Mouse (Mus musculus) spleen, adult 2 months (tissue): ENCODE measurements around the gene Isyna1. TPM values are rescaled to one million over a fixed set of nuclear protein-coding genes. Genes with fewer than 3 reads are reported as not detected.

ENCODE experiments used
- DNase-seq, 2 experiments: peaks; one replicate each; pipeline versions ENCODE4 v3.0.0 to v3.0.0-alpha.2; 2012 to 2021; ENCODE audit warnings: low spot score in 2 of 2, low read depth in 1 of 2
- H3K27ac ChIP-seq: fragments of 200-500 bp; 2 replicates; pipeline ENCODE4 v1.5.1; 2012; ENCODE audit warnings: low read length, inconsistent platforms; ENCODE audit not compliant: insufficient read depth
- H3K27me3 ChIP-seq: fragments of 200-500 bp; 2 replicates; pipeline ENCODE4 v1.6.1; 2012; ENCODE audit warnings: mild to moderate bottlenecking, moderate library complexity, low read length, inconsistent platforms; ENCODE audit not compliant: control insufficient read depth, insufficient read depth
- H3K36me3 ChIP-seq: fragments of 200-500 bp; 2 replicates; pipeline ENCODE4 v1.6.1; 2012; ENCODE audit warnings: mild to moderate bottlenecking, low read length, inconsistent platforms; ENCODE audit not compliant: control insufficient read depth, insufficient read depth
- H3K4me1 ChIP-seq: fragments of 200-500 bp; 2 replicates; pipeline ENCODE4 v1.6.1; 2011; ENCODE audit warnings: inconsistent platforms; ENCODE audit not compliant: control insufficient read depth, insufficient read depth, insufficient read length
- H3K4me3 ChIP-seq: fragments of 200-500 bp; 2 replicates; pipeline ENCODE4 v1.5.1; 2011; ENCODE audit warnings: mild to moderate bottlenecking, inconsistent platforms; ENCODE audit not compliant: insufficient read depth, insufficient read length; ENCODE audit errors: extremely low read depth
- CTCF ChIP-seq: fragments of 200-500 bp; IDR thresholded peaks from 2 replicates; pipeline ENCODE4 v1.5.1; 2011; ENCODE audit warnings: mild to moderate bottlenecking, inconsistent platforms; ENCODE audit not compliant: insufficient read depth, insufficient read length, insufficient replicate concordance; ENCODE audit errors: extremely low read depth
- POLR2A ChIP-seq: fragments of 200-500 bp; IDR thresholded peaks from 2 replicates; pipeline ENCODE4 v1.6.1; 2011; ENCODE audit warnings: low read depth, low read length, inconsistent platforms
- WGBS: fragments of 180-500 bp; shearing (Covaris S2); methylation state at CpG from one replicate; pipeline ENCODE4 v1.1.7; 2018; 5-methylcytosine and 5-hydroxymethylcytosine counted together
- polyA plus RNA-seq: library from polyadenylated mRNA; depleted of rRNA; stranded (reverse); fragments of >200 nt; gene quantifications from 2 replicates; pipeline ENCODE4 v1.2.3, GENCODE M21; 2012

Gene Isyna1
- polyA plus RNA-seq, 1 experiment: 136 TPM

GRCm38 (mm10) chr8:70609849-70610795 lies 15.9 kb downstream of the Isyna1 start:
- TF ChIP-seq POLR2A: no peak
- no peak for TF ChIP-seq CTCF
- Histone ChIP-seq H3K4me1 (peaks cover 18% of the 10 kb centered on the region), H3K36me3 (no peaks in the 10 kb centered on the region), H3K27ac (peak overlapping the region; percentile 90), H3K4me3 (peak overlapping the region; percentile 58), H3K27me3 (no peaks in the 10 kb centered on the region)
- peak; percentile 86 to 90 for DNase-seq
- under 1% methylated on average over 43 of the region's 45 CpGs for WGBS

GRCm38 (mm10) chr8:70610796-70611771 lies 16.9 kb downstream of the Isyna1 start:
- DNase-seq: peak in 1 of 2 experiments; percentile 79
- Histone ChIP-seq H3K36me3 (no peaks in the 10 kb centered on the region), H3K4me3 (peak overlapping the region; percentile 61), H3K4me1 (peaks cover 23% of the 10 kb centered on the region), H3K27ac (peak overlapping the region; percentile 84), H3K27me3 (no peaks in the 10 kb centered on the region)
- under 1% methylated on average over 54 of the region's 54 CpGs for WGBS
- TF ChIP-seq CTCF: peak; percentile 97
- TF ChIP-seq POLR2A: no peak

GRCm38 (mm10) chr8:70611849-70612248 lies 17.7 kb downstream of the Isyna1 start:
- Histone ChIP-seq H3K4me3 (peak overlapping the region; percentile 61; the same call in 1 of the 2 replicates), H3K36me3 (no peaks in the 10 kb centered on the region), H3K4me1 (peaks cover 25% of the 10 kb centered on the region), H3K27me3 (no peaks in the 10 kb centered on the region), H3K27ac (peak overlapping the region; percentile 84)
- WGBS: 0% methylated on average over 6 of the region's 6 CpGs
- peak; percentile 75 to 90 for DNase-seq
- TF ChIP-seq CTCF (peak; percentile 96; the same call in 1 of the 2 replicates), POLR2A (no peak)

GRCm38 (mm10) chr8:70613763-70614162 lies 19.6 kb downstream of the Isyna1 start:
- no peak for TF ChIP-seq POLR2A
- TF ChIP-seq CTCF: no peak
- no peaks in the 10 kb centered on the region for H3K36me3 ChIP-seq
- no peak overlapping the region for H3K27ac ChIP-seq
- no peak overlapping the region for H3K4me3 ChIP-seq
- no peak for DNase-seq
- 44% methylated on average over 1 of the region's 1 CpGs for WGBS
- H3K4me1 ChIP-seq: peaks cover 32% of the 10 kb centered on the region
- H3K27me3 ChIP-seq: no peaks in the 10 kb centered on the region

GRCm38 (mm10) chr8:70614469-70614868 lies 20.3 kb downstream of the Isyna1 start:
- H3K4me3 ChIP-seq: no peak overlapping the region
- peaks cover 31% of the 10 kb centered on the region for H3K4me1 ChIP-seq
- H3K36me3 ChIP-seq: no peaks in the 10 kb centered on the region
- H3K27me3 ChIP-seq: no peaks in the 10 kb centered on the region
- DNase-seq: no peak
- peak overlapping the region; percentile 31; the same call in 1 of the 2 replicates for H3K27ac ChIP-seq
- WGBS: 51% methylated on average over 5 of the region's 5 CpGs
- TF ChIP-seq CTCF (no peak), POLR2A (no peak)

- Histone ChIP-seq H3K4me1 (peaks cover 33% of the 10 kb centered on the region; the same call in 1 of the 2 replicates), H3K27ac (0 out of 2 replicates have a peak overlapping the region, but pooled peaks have one; percentile 5), H3K27me3 (no peaks in the 10 kb centered on the region), H3K36me3 (no peaks in the 10 kb centered on the region), H3K4me3 (no peak overlapping the region)
- no peak for TF ChIP-seq POLR2A
- TF ChIP-seq CTCF: no peak
- DNase-seq: no peak
- WGBS: 89% methylated on average over 8 of the region's 8 CpGs
These were observed 21.1 kb downstream of the Isyna1 start for GRCm38 (mm10) chr8:70615281-70615680.
